Mouse (Mus musculus): ENCODE measurements around the gene Amhr2. TPM values are rescaled to one million over a fixed set of nuclear protein-coding genes. Genes with fewer than 3 reads are reported as not detected.
A peak's percentile ranks its signal among the peaks of the same experiment; 100 is the strongest.

Gene Amhr2
- polyA plus RNA-seq, 1 experiment from 2014 or later = 0.60 TPM

DNA sequence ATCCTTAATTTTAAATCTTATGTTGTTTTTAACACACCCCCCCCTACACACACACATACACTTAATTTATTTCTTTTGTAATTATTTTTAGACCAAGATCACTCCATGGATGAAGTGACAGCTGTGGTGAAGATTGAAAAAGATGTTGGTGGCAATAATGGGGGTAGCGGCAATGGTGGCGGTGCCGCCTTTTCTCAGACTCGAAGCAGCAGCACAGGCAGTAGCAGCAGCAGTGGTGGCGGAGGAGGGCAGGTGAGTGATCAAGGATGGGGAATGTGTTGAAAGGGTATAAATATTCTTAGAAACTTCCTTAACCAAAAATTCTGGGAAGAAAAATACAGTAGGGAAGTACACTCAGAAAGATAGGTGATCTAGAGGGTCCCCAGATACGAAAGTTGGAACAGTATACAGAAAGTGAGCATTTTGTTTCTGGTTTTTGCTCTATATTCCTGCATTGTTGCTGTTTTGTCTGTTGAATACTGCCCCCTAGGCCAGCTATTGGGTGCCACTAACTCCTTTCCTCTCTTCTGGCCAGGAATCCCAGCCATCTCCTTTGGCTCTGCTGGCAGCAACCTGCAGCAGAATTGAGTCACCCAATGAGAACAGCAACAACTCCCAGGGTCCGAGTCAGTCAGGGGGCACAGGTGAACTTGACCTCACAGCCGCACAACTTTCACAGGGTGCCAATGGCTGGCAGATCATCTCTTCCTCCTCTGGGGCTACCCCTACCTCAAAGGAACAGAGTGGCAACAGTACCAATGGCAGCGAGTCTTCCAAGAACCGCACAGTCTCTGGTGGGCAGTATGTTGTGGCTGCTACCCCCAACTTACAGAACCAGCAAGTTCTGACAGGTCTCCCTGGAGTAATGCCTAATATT, 37.2 kb upstream of the Amhr2 start:
- Histone ChIP-seq H3K9me3 (no peaks in the 10 kb centered on the region), H3K27ac (no peak overlapping the region), H3K4me1 (peaks cover 32% of the 10 kb centered on the region), H3K4me3 (no peak overlapping the region; the same call in 1 of the 2 replicates), H3K27me3 (no peaks in the 10 kb centered on the region), H3K4me2 (replicated peaks) (0 out of 2 replicates have a peak overlapping the region, but pooled peaks have one; percentile 46), H3K9ac (no peak overlapping the region), H3K36me3 (peaks cover 49% of the 10 kb centered on the region)
- 95% methylated on average over 10 of the region's 10 CpGs for WGBS
- no peak for ATAC-seq (ENCODE audit: insufficient number of reproducible peaks, insufficient read depth, low FRiP score, low TSS enrichment)

DNA sequence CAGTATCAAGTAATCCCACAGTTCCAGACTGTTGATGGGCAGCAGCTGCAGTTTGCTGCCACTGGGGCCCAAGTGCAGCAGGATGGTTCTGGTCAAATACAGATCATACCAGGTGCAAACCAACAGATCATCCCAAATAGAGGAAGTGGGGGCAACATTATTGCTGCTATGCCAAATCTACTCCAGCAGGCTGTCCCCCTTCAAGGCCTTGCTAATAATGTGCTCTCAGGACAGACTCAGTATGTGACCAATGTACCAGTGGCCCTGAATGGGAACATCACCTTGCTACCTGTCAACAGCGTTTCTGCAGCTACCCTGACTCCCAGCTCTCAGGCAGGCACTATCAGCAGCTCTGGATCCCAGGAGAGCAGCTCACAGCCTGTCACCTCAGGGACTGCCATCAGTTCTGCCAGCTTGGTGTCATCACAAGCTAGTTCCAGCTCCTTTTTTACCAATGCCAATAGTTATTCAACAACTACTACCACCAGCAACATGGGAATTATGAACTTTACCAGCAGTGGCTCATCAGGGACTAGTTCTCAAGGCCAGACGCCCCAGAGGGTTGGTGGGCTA, 36.5 kb upstream of the Amhr2 start:
- WGBS = 81% methylated on average over 2 of the region's 2 CpGs
- H3K9ac ChIP-seq = no peak overlapping the region
- H3K4me2 ChIP-seq (replicated peaks) = peak overlapping the region; percentile 21; the same call in 1 of the 2 replicates
- H3K4me1 ChIP-seq = peaks cover 32% of the 10 kb centered on the region
- H3K36me3 ChIP-seq = peaks cover 57% of the 10 kb centered on the region
- no peak overlapping the region for H3K4me3 ChIP-seq
- no peak overlapping the region for H3K27ac ChIP-seq
- H3K9me3 ChIP-seq = no peaks in the 10 kb centered on the region
- ATAC-seq (ENCODE audit: insufficient number of reproducible peaks, insufficient read depth, low FRiP score, low TSS enrichment) = no peak
- no peaks in the 10 kb centered on the region for H3K27me3 ChIP-seq

- Histone ChIP-seq H3K9ac (no peak overlapping the region), H3K9me3 (no peaks in the 10 kb centered on the region), H3K36me3 (peaks cover 57% of the 10 kb centered on the region), H3K27me3 (no peaks in the 10 kb centered on the region), H3K4me1 (peaks cover 32% of the 10 kb centered on the region), H3K4me2 (replicated peaks) (peak overlapping the region; percentile 21; the same call in 1 of the 2 replicates), H3K27ac (no peak overlapping the region), H3K4me3 (no peak overlapping the region)
- ATAC-seq (ENCODE audit: insufficient number of reproducible peaks, insufficient read depth, low FRiP score, low TSS enrichment) = no peak
- 97% methylated on average over 3 of the region's 3 CpGs for WGBS
These were observed 35.9 kb upstream of the Amhr2 start for GRCm38 (mm10) chr15:102409286-102409685.

GRCm38 (mm10) chr15:102411077-102411476, 34.1 kb upstream of the Amhr2 start:
- ATAC-seq (ENCODE audit: insufficient number of reproducible peaks, insufficient read depth, low FRiP score, low TSS enrichment) = no peak
- Histone ChIP-seq H3K27ac (no peak overlapping the region), H3K36me3 (peaks cover 57% of the 10 kb centered on the region), H3K4me3 (no peak overlapping the region), H3K9ac (no peak overlapping the region), H3K9me3 (no peaks in the 10 kb centered on the region), H3K4me1 (peaks cover 32% of the 10 kb centered on the region), H3K4me2 (replicated peaks) (no peak overlapping the region; the same call in 1 of the 2 replicates), H3K27me3 (no peaks in the 10 kb centered on the region)
- WGBS = 100% methylated on average over 1 of the region's 1 CpGs

- Histone ChIP-seq H3K4me2 (replicated peaks) (no peak overlapping the region), H3K36me3 (peaks cover 49% of the 10 kb centered on the region), H3K27ac (no peak overlapping the region), H3K9me3 (no peaks in the 10 kb centered on the region), H3K27me3 (no peaks in the 10 kb centered on the region), H3K9ac (no peak overlapping the region), H3K4me1 (peaks cover 20% of the 10 kb centered on the region), H3K4me3 (no peak overlapping the region)
- ATAC-seq (ENCODE audit: insufficient number of reproducible peaks, insufficient read depth, low FRiP score, low TSS enrichment) = no peak
These were observed 31.5 kb upstream of the Amhr2 start for GRCm38 (mm10) chr15:102413687-102414086.

- Histone ChIP-seq H3K4me2 (replicated peaks) (no peak overlapping the region), H3K9ac (no peak overlapping the region), H3K27ac (no peak overlapping the region), H3K4me1 (no peaks in the 10 kb centered on the region), H3K4me3 (no peak overlapping the region), H3K36me3 (peaks cover 22% of the 10 kb centered on the region), H3K27me3 (no peaks in the 10 kb centered on the region), H3K9me3 (no peaks in the 10 kb centered on the region)
- 94% methylated on average over 2 of the region's 2 CpGs for WGBS
- ATAC-seq (ENCODE audit: insufficient number of reproducible peaks, insufficient read depth, low FRiP score, low TSS enrichment) = no peak
These were observed 27.6 kb upstream of the Amhr2 start for GRCm38 (mm10) chr15:102417524-102417923.

DNA sequence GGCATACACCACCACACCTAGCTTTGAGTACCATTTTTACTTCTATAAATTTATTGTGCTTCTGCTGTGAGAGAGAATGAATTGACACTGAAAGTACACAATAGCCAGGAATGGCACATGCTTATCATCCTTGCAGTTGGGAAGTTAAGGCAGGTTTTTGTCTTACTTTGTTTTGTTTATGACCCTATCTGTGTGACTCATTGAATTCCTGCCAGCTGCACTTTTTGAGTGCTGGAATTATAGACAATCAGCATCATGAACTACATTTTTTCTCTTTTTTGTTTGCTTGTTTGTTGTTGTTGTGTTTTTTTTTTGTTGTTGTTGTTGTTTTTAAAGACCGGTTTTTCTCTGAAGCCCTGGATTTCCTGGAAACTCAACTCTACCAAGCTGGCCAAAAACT, 24.2 kb upstream of the Amhr2 start:
- Histone ChIP-seq H3K27me3 (no peaks in the 10 kb centered on the region), H3K9me3 (no peaks in the 10 kb centered on the region), H3K4me2 (replicated peaks) (no peak overlapping the region), H3K4me1 (no peaks in the 10 kb centered on the region), H3K36me3 (peaks cover 21% of the 10 kb centered on the region), H3K4me3 (no peak overlapping the region), H3K27ac (no peak overlapping the region), H3K9ac (no peak overlapping the region)
- ATAC-seq (ENCODE audit: insufficient number of reproducible peaks, insufficient read depth, low FRiP score, low TSS enrichment) = no peak
- 62% methylated on average over 1 of the region's 1 CpGs for WGBS

- Histone ChIP-seq H3K36me3 (peaks cover 25% of the 10 kb centered on the region), H3K27me3 (no peaks in the 10 kb centered on the region), H3K9ac (no peak overlapping the region), H3K4me3 (no peak overlapping the region), H3K4me1 (no peaks in the 10 kb centered on the region), H3K4me2 (replicated peaks) (no peak overlapping the region), H3K9me3 (no peaks in the 10 kb centered on the region), H3K27ac (no peak overlapping the region)
- ATAC-seq (ENCODE audit: insufficient number of reproducible peaks, insufficient read depth, low FRiP score, low TSS enrichment) = no peak
- WGBS = 59% methylated on average over 3 of the region's 3 CpGs
These were observed 23.7 kb upstream of the Amhr2 start for GRCm38 (mm10) chr15:102421437-102421836.

- no peaks in the 10 kb centered on the region for H3K27me3 ChIP-seq
- 95% methylated on average over 2 of the region's 2 CpGs for WGBS
- no peak overlapping the region for H3K27ac ChIP-seq
- ATAC-seq (ENCODE audit: insufficient number of reproducible peaks, insufficient read depth, low FRiP score, low TSS enrichment) = no peak
- H3K36me3 ChIP-seq = peaks cover 41% of the 10 kb centered on the region
- no peaks in the 10 kb centered on the region for H3K4me1 ChIP-seq
- H3K9ac ChIP-seq = no peak overlapping the region
- no peak overlapping the region for H3K4me3 ChIP-seq
- no peaks in the 10 kb centered on the region for H3K9me3 ChIP-seq
- H3K4me2 ChIP-seq (replicated peaks) = no peak overlapping the region
These were observed 21.4 kb upstream of the Amhr2 start for GRCm38 (mm10) chr15:102423602-102424240.

- Histone ChIP-seq H3K27me3 (no peaks in the 10 kb centered on the region), H3K36me3 (peaks cover 41% of the 10 kb centered on the region), H3K4me3 (no peak overlapping the region), H3K4me1 (no peaks in the 10 kb centered on the region), H3K9me3 (no peaks in the 10 kb centered on the region), H3K9ac (no peak overlapping the region), H3K4me2 (replicated peaks) (no peak overlapping the region), H3K27ac (no peak overlapping the region)
- ATAC-seq (ENCODE audit: insufficient number of reproducible peaks, insufficient read depth, low FRiP score, low TSS enrichment) = no peak
- WGBS = 91% methylated on average over 2 of the region's 2 CpGs
These were observed 20.5 kb upstream of the Amhr2 start for GRCm38 (mm10) chr15:102424657-102425056.

GRCm38 (mm10) chr15:102426963-102427362, 18.2 kb upstream of the Amhr2 start:
- no peak for ATAC-seq (ENCODE audit: insufficient number of reproducible peaks, insufficient read depth, low FRiP score, low TSS enrichment)
- Histone ChIP-seq H3K4me2 (replicated peaks) (no peak overlapping the region), H3K9ac (no peak overlapping the region), H3K4me3 (no peak overlapping the region), H3K27me3 (no peaks in the 10 kb centered on the region), H3K9me3 (no peaks in the 10 kb centered on the region), H3K36me3 (peaks cover 57% of the 10 kb centered on the region), H3K27ac (no peak overlapping the region), H3K4me1 (no peaks in the 10 kb centered on the region)
- 94% methylated on average over 1 of the region's 1 CpGs for WGBS

- H3K4me2 ChIP-seq (replicated peaks) = no peak overlapping the region
- H3K9ac ChIP-seq = no peak overlapping the region
- peaks cover 56% of the 10 kb centered on the region for H3K36me3 ChIP-seq
- no peaks in the 10 kb centered on the region for H3K9me3 ChIP-seq
- no peaks in the 10 kb centered on the region for H3K4me1 ChIP-seq
- WGBS = 94% methylated on average over 1 of the region's 1 CpGs
- ATAC-seq (ENCODE audit: insufficient number of reproducible peaks, insufficient read depth, low FRiP score, low TSS enrichment) = no peak
- H3K27ac ChIP-seq = no peak overlapping the region
- no peak overlapping the region for H3K4me3 ChIP-seq
- H3K27me3 ChIP-seq = no peaks in the 10 kb centered on the region
These were observed 13.1 kb upstream of the Amhr2 start for GRCm38 (mm10) chr15:102432046-102432445.

All from embryonic facial prominence, embryonic 12.5 days (tissue).